Mouse (Mus musculus) ES-Bruce4 (cell line): ENCODE data around the gene Kifc3.

ENCODE experiments used
- CTCF ChIP-seq: IDR thresholded peaks from one replicate; pipeline ENCODE4 v1.8.1; 2011; ENCODE audit warnings: low read depth, low read length
- EP300 ChIP-seq: IDR thresholded peaks from 2 replicates; pipeline ENCODE4 v1.6.1; 2011; ENCODE audit warnings: low read depth, low read length; ENCODE audit not compliant: insufficient read depth
- POLR2A ChIP-seq: IDR thresholded peaks from one replicate; pipeline ENCODE4 v1.8.1; 2011; ENCODE audit warnings: low read length; ENCODE audit not compliant: insufficient read depth

- TF ChIP-seq POLR2A (no peak), CTCF (no peak), EP300 (no peak)
Measured at GRCm38 (mm10) chr8:95242099-95242825, 39.6 kb upstream of the Kifc3 start.
